Mouse (Mus musculus) kidney, postnatal 0 days (tissue): ENCODE results near the gene Serinc3. TPM values are rescaled to one million over a fixed set of nuclear protein-coding genes. Genes with fewer than 3 reads are reported as not detected.

ENCODE experiments used
- ATAC-seq: fragments of 200-750 bp; cut with Nextera tagmentation; replicated peaks from 2 replicates; pipeline ENCODE4 v1.8.0; 2017; ENCODE audit warnings: low read depth, moderate number of reproducible peaks, moderate TSS enrichment, moderate library complexity; ENCODE audit not compliant: low FRiP score
- DNase-seq: peaks from one replicate; pipeline ENCODE4 v3.0.0-alpha.2; 2016; ENCODE audit warnings: low spot score
- H3K27ac ChIP-seq: fragments of 300-500 bp; sonication (generic); 2 replicates; pipeline ENCODE4 v1.5.1; 2014; ENCODE audit warnings: mild to moderate bottlenecking
- H3K27me3 ChIP-seq: fragments of 300-500 bp; sonication (generic); 2 replicates; pipeline ENCODE4 v1.6.1; 2014; ENCODE audit warnings: low read length, mixed read lengths; ENCODE audit not compliant: insufficient read depth
- H3K36me3 ChIP-seq: fragments of 300-500 bp; sonication (generic); 2 replicates; pipeline ENCODE4 v1.6.1; 2014; ENCODE audit warnings: low read length, mixed read lengths; ENCODE audit not compliant: insufficient read depth
- H3K4me1 ChIP-seq: fragments of 300-500 bp; sonication (generic); replicated peaks from 2 replicates; pipeline ENCODE4 v1.6.1; 2014; ENCODE audit warnings: antibody characterized with exemption, low read length, mixed read lengths; ENCODE audit not compliant: insufficient read depth
- H3K4me2 ChIP-seq: fragments of 300-500 bp; sonication (generic); 2 replicates; pipeline ENCODE4 v1.6.1; 2014; ENCODE audit warnings: mild to moderate bottlenecking, low read length, moderate library complexity, mixed read lengths
- H3K4me3 ChIP-seq: fragments of 300-500 bp; sonication (generic); replicated peaks from 2 replicates; pipeline ENCODE4 v1.5.1; 2014; ENCODE audit warnings: low read depth, low read length
- H3K9ac ChIP-seq: fragments of 300-500 bp; sonication (generic); 2 replicates; pipeline ENCODE4 v1.6.1; 2014; ENCODE audit warnings: low read depth, low read length
- H3K9me3 ChIP-seq: fragments of 300-500 bp; sonication (generic); replicated peaks from 2 replicates; pipeline ENCODE4 v1.6.1; 2016; ENCODE audit warnings: low read length, inconsistent platforms, mixed read lengths
- CTCF ChIP-seq: IDR thresholded peaks from 2 replicates; pipeline ENCODE4 v1.5.1; 2016; ENCODE audit warnings: antibody characterized with exemption, low read depth, mild to moderate bottlenecking, moderate library complexity
- WGBS: fragments of 180-500 bp; shearing (Covaris S2); extraction: QIAGEN DNeasy Blood & Tissue Kit; methylation state at CpG from one replicate; pipeline ENCODE4 v1.1.7; 2014; 5-methylcytosine and 5-hydroxymethylcytosine counted together
- polyA plus RNA-seq: library from polyadenylated mRNA; unstranded; fragments of >200 nt; fragmentation: Nextera tagmentation; extraction: Ambion mirVana; gene quantifications from 2 replicates; pipeline ENCODE4 v1.2.1, GENCODE M21; 2015

Serinc3 gene
- polyA plus RNA-seq, 1 experiment from 2014 or later = 72.5 TPM

DNA sequence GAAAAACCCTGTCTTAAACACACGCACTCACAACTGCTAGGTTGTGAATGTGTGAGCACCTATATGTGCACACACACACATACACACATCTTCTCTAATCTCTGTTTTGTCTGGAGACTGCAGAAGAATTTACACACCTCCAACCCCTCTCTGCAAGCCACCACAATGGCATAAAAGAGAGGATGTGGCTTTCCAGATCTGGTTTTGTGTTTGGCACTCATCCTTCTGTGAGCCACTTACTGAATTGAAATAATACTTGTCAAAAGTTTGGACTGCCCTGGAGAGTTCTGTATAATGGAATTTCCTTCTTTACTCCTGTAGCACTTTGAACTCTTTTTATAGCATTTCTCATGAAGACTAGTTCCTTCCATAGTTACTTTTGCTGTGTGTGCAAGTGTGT lies 22.1 kb upstream of the Serinc3 start:
- peaks cover 9% of the 10 kb centered on the region; the same call in 1 of the 2 replicates for H3K4me1 ChIP-seq
- H3K27me3 ChIP-seq = no peaks in the 10 kb centered on the region
- H3K9ac ChIP-seq = no peak overlapping the region
- no peaks in the 10 kb centered on the region for H3K9me3 ChIP-seq
- no peak overlapping the region for H3K4me3 ChIP-seq
- no peak overlapping the region for H3K4me2 ChIP-seq
- DNase-seq (no peak), ATAC-seq (no peak)
- 96% methylated on average over 1 of the region's 1 CpGs for WGBS
- no peak for TF ChIP-seq CTCF
- H3K27ac ChIP-seq = no peak overlapping the region
- H3K36me3 ChIP-seq = no peaks in the 10 kb centered on the region

DNA sequence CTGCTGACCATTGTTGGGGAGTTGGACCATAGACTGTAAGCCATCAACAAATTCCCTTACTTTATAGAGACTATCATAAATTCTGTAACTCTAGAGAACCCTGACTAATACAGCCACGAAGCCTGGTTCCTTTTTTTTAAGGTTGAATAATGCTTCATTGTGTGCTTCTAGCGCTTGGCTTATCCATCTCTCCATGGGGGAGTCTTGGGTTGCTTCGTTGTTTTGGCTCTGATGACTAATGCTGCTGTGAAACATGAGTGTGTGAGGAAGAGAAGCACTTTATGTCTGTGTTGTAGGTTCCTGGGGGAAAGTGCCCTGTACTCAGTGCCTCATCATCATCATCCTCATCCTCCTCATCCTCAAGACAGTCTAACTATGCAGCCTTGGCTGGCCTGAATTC lies 19.0 kb upstream of the Serinc3 start:
- no peaks in the 10 kb centered on the region for H3K27me3 ChIP-seq
- H3K4me1 ChIP-seq = peaks cover 21% of the 10 kb centered on the region
- 42% methylated on average over 3 of the region's 3 CpGs for WGBS
- no peak for TF ChIP-seq CTCF
- H3K4me2 ChIP-seq = no peak overlapping the region
- H3K27ac ChIP-seq = no peak overlapping the region
- H3K9me3 ChIP-seq = no peaks in the 10 kb centered on the region
- no peaks in the 10 kb centered on the region for H3K36me3 ChIP-seq
- H3K9ac ChIP-seq = no peak overlapping the region
- DNase-seq (no peak), ATAC-seq (no peak)
- no peak overlapping the region for H3K4me3 ChIP-seq

DNA sequence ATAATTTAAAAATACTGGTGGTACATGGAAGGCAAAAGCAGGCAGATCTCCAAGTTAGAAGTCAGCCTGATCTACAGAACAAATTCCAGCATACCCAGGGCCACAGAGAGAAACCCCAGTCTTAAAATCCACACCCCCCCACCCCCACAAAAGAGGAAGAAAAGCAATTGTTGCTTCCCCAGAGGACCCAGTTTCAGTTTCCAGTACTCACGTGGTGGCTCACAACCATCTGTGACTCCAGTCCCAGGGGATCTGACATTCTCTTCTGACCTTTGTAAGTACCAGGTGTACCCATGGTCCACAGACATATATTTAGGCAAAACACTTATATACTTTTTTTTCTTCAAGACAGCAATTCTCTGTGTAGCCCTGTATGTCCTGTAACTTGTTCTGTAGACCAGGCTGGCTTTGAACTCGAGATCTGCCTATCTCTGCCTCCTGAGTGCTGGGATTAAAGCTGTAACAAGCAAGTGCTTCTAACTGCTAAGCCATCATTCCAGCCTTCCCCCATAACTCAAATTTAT lies 17.8 kb upstream of the Serinc3 start:
- H3K36me3 ChIP-seq = no peaks in the 10 kb centered on the region
- H3K4me2 ChIP-seq = no peak overlapping the region
- ATAC-seq (no peak), DNase-seq (no peak)
- 62% methylated on average over 2 of the region's 2 CpGs for WGBS
- no peaks in the 10 kb centered on the region for H3K27me3 ChIP-seq
- no peak overlapping the region for H3K9ac ChIP-seq
- peaks cover 21% of the 10 kb centered on the region for H3K4me1 ChIP-seq
- TF ChIP-seq CTCF = no peak
- H3K27ac ChIP-seq = no peak overlapping the region
- no peaks in the 10 kb centered on the region for H3K9me3 ChIP-seq
- H3K4me3 ChIP-seq = no peak overlapping the region

DNA sequence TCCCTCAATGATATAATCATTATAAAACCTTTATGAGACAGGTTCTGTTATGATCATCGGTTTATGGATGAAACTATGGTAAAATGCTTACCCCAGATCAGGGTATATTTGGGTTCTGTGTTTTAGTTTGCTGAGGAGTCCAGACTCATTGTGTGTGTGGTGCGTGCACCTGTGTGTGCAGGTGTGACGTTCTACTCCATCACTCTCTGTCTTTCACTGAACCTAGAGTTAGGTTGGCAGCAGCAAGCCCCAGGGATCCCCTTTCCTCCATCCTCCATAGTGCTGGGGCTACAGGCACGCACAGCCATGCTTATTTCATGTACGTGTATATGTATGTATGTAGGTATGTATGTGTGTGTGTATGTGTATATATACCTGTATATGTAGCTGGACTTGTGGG lies 17.1 kb upstream of the Serinc3 start:
- no peaks in the 10 kb centered on the region for H3K9me3 ChIP-seq
- no peaks in the 10 kb centered on the region for H3K27me3 ChIP-seq
- no peak overlapping the region for H3K27ac ChIP-seq
- H3K9ac ChIP-seq = no peak overlapping the region
- DNase-seq (no peak), ATAC-seq (no peak)
- H3K4me3 ChIP-seq = no peak overlapping the region
- H3K36me3 ChIP-seq = no peaks in the 10 kb centered on the region
- WGBS = 89% methylated on average over 5 of the region's 5 CpGs
- TF ChIP-seq CTCF = no peak
- H3K4me2 ChIP-seq = 0 out of 2 replicates have a peak overlapping the region, but pooled peaks have one; percentile 28
- peaks cover 21% of the 10 kb centered on the region for H3K4me1 ChIP-seq

DNA sequence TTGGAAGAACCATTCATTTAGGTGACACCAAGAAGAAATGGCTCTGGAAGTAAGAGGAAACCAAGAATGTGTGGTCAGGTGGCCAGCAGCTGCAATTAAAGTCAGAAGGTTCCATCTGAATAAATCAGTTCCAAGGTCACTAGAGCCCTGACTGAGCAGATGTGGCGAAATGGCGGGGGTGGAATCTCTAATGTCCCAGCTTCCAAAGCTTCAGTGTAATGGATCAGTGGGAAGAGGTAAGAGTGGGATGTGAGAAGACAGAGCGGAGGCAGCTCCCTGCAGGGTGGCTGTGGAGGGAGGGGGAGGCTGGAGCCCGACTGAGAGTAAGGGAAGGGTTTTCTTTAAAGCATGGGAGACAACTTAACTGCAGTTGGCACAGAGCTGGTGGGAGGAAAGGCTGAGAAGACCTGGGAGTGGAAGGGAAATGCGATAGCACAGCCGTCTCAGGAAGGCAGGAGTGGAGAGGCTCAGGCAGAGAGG lies 16.5 kb upstream of the Serinc3 start:
- TF ChIP-seq CTCF = no peak
- no peak overlapping the region for H3K9ac ChIP-seq
- WGBS = 29% methylated on average over 6 of the region's 6 CpGs
- peak overlapping the region; percentile 70 for H3K27ac ChIP-seq
- DNase-seq = peak; percentile 92
- no peak overlapping the region for H3K4me3 ChIP-seq
- H3K36me3 ChIP-seq = no peaks in the 10 kb centered on the region
- peak; percentile 76 for ATAC-seq
- H3K9me3 ChIP-seq = no peaks in the 10 kb centered on the region
- peaks cover 21% of the 10 kb centered on the region for H3K4me1 ChIP-seq
- no peaks in the 10 kb centered on the region for H3K27me3 ChIP-seq
- H3K4me2 ChIP-seq = 0 out of 2 replicates have a peak overlapping the region, but pooled peaks have one; percentile 28

GRCm38 (mm10) chr2:163660103-163660701 lies 15.3 kb upstream of the Serinc3 start:
- DNase-seq (no peak), ATAC-seq (no peak)
- no peak for TF ChIP-seq CTCF
- H3K9ac ChIP-seq = no peak overlapping the region
- H3K4me3 ChIP-seq = no peak overlapping the region
- H3K27me3 ChIP-seq = no peaks in the 10 kb centered on the region
- H3K36me3 ChIP-seq = no peaks in the 10 kb centered on the region
- H3K9me3 ChIP-seq = no peaks in the 10 kb centered on the region
- WGBS = 57% methylated on average over 5 of the region's 5 CpGs
- peak overlapping the region; percentile 70; the same call in 1 of the 2 replicates for H3K27ac ChIP-seq
- H3K4me1 ChIP-seq = peaks cover 21% of the 10 kb centered on the region
- no peak overlapping the region for H3K4me2 ChIP-seq
